Mouse (Mus musculus): Measurements from ENCODE around the gene Txn2.

- no peak for TF ChIP-seq CTCF (conservative IDR thresholded peaks at IDR 0.05; ENCODE audit: low read length)
- TF ChIP-seq NANOG (IDR thresholded peaks at IDR 0.05; ENCODE audit: borderline replicate concordance, low read length), result no peak
- TF ChIP-seq POU5F1 (IDR thresholded peaks at IDR 0.05; ENCODE audit: borderline replicate concordance, low read length), result no peak
These were observed 4.4 kb upstream of the Txn2 start for GRCm38 (mm10) chr15:77933222-77933621.
